Mouse (Mus musculus): ENCODE data around the gene B3gnt2. TPM values are rescaled to one million over a fixed set of nuclear protein-coding genes. Genes with fewer than 3 reads are reported as not detected.

B3gnt2 gene
- polyA plus RNA-seq, 1 experiment from 2014 or later: 7.9 TPM

GRCm38 (mm10) chr11:22846960-22847731 lies 13.6 kb downstream of the B3gnt2 start:
- Histone ChIP-seq H3K36me3 (ENCODE audit: control insufficient read depth, insufficient read depth, low read length) (no peaks in the 10 kb centered on the region), H3K4me1 (ENCODE audit: control insufficient read depth in 2 of 2, insufficient read depth in 2 of 2, low read length in 2 of 2) (peaks cover 31 to 44% of the 10 kb centered on the region in 2 experiments), H3K9ac (ENCODE audit: low read length) (no peak overlapping the region), H3K27me3 (ENCODE audit: control insufficient read depth, insufficient read depth, low read length) (no peaks in the 10 kb centered on the region), H3K27ac (replicated peaks in 1 of 2; ENCODE audit: control insufficient read depth in 1 of 2, insufficient read depth in 1 of 2, low read depth in 2 of 2, low read length in 2 of 2) (no peak overlapping the region), H3K4me3 (ENCODE audit: control insufficient read depth in 1 of 2, insufficient read depth in 1 of 2, low read depth in 1 of 2, low read length in 2 of 2) (no peak overlapping the region), H3K4me2 (ENCODE audit: low read length) (no peak overlapping the region), H3K9me3 (ENCODE audit: control insufficient read depth, low read length) (no peaks in the 10 kb centered on the region)
- WGBS: 54% methylated on average over 8 of the region's 8 CpGs
- no peak for ATAC-seq (ENCODE audit: insufficient number of reproducible peaks, insufficient read depth, low FRiP score, low read depth)

GRCm38 (mm10) chr11:22846093-22846835 lies 14.5 kb downstream of the B3gnt2 start:
- ATAC-seq (ENCODE audit: insufficient number of reproducible peaks, insufficient read depth, low FRiP score, low read depth): no peak
- no peak overlapping the region for H3K9ac ChIP-seq (ENCODE audit: low read length)
- no peak overlapping the region for H3K4me3 ChIP-seq (ENCODE audit: control insufficient read depth in 1 of 2, insufficient read depth in 1 of 2, low read depth in 1 of 2, low read length in 2 of 2)
- peaks cover 31 to 44% of the 10 kb centered on the region in 2 experiments for H3K4me1 ChIP-seq (ENCODE audit: control insufficient read depth in 2 of 2, insufficient read depth in 2 of 2, low read length in 2 of 2)
- no peaks in the 10 kb centered on the region for H3K27me3 ChIP-seq (ENCODE audit: control insufficient read depth, insufficient read depth, low read length)
- no peaks in the 10 kb centered on the region for H3K36me3 ChIP-seq (ENCODE audit: control insufficient read depth, insufficient read depth, low read length)
- H3K4me2 ChIP-seq (ENCODE audit: low read length): no peak overlapping the region
- 62% methylated on average over 6 of the region's 6 CpGs for WGBS
- no peaks in the 10 kb centered on the region for H3K9me3 ChIP-seq (ENCODE audit: control insufficient read depth, low read length)
- H3K27ac ChIP-seq (replicated peaks in 1 of 2; ENCODE audit: control insufficient read depth in 1 of 2, insufficient read depth in 1 of 2, low read depth in 2 of 2, low read length in 2 of 2): no peak overlapping the region

GRCm38 (mm10) chr11:22844754-22845718 lies 15.7 kb downstream of the B3gnt2 start:
- no peak overlapping the region for H3K4me3 ChIP-seq (ENCODE audit: control insufficient read depth in 1 of 2, insufficient read depth in 1 of 2, low read depth in 1 of 2, low read length in 2 of 2)
- ATAC-seq (ENCODE audit: insufficient number of reproducible peaks, insufficient read depth, low FRiP score, low read depth): no peak
- 57% methylated on average over 4 of the region's 4 CpGs for WGBS
- H3K9ac ChIP-seq (ENCODE audit: low read length): no peak overlapping the region
- H3K27ac ChIP-seq (replicated peaks in 1 of 2; ENCODE audit: control insufficient read depth in 1 of 2, insufficient read depth in 1 of 2, low read depth in 2 of 2, low read length in 2 of 2): no peak overlapping the region
- peaks cover 25 to 39% of the 10 kb centered on the region in 2 experiments for H3K4me1 ChIP-seq (ENCODE audit: control insufficient read depth in 2 of 2, insufficient read depth in 2 of 2, low read length in 2 of 2)
- H3K27me3 ChIP-seq (ENCODE audit: control insufficient read depth, insufficient read depth, low read length): no peaks in the 10 kb centered on the region
- H3K36me3 ChIP-seq (ENCODE audit: control insufficient read depth, insufficient read depth, low read length): no peaks in the 10 kb centered on the region
- H3K9me3 ChIP-seq (ENCODE audit: control insufficient read depth, low read length): no peaks in the 10 kb centered on the region
- H3K4me2 ChIP-seq (ENCODE audit: low read length): no peak overlapping the region

- no peak overlapping the region for H3K27ac ChIP-seq (replicated peaks in 1 of 2; ENCODE audit: control insufficient read depth in 1 of 2, insufficient read depth in 1 of 2, low read depth in 2 of 2, low read length in 2 of 2)
- no peaks in the 10 kb centered on the region for H3K27me3 ChIP-seq (ENCODE audit: control insufficient read depth, insufficient read depth, low read length)
- no peak overlapping the region for H3K9ac ChIP-seq (ENCODE audit: low read length)
- H3K4me1 ChIP-seq (ENCODE audit: control insufficient read depth in 2 of 2, insufficient read depth in 2 of 2, low read length in 2 of 2): peaks cover 0 to 4% of the 10 kb centered on the region in 2 experiments; a peak in 1 of 4 replicates
- H3K36me3 ChIP-seq (ENCODE audit: control insufficient read depth, insufficient read depth, low read length): no peaks in the 10 kb centered on the region
- H3K9me3 ChIP-seq (ENCODE audit: control insufficient read depth, low read length): no peaks in the 10 kb centered on the region
- no peak for ATAC-seq (ENCODE audit: insufficient number of reproducible peaks, insufficient read depth, low FRiP score, low read depth)
- WGBS: 79% methylated on average over 3 of the region's 3 CpGs
- no peak overlapping the region for H3K4me2 ChIP-seq (ENCODE audit: low read length)
- H3K4me3 ChIP-seq (ENCODE audit: control insufficient read depth in 1 of 2, insufficient read depth in 1 of 2, low read depth in 1 of 2, low read length in 2 of 2): no peak overlapping the region
These were observed 21.3 kb downstream of the B3gnt2 start for GRCm38 (mm10) chr11:22839456-22839855.

GRCm38 (mm10) chr11:22838361-22838760 lies 22.4 kb downstream of the B3gnt2 start:
- ATAC-seq (ENCODE audit: insufficient number of reproducible peaks, insufficient read depth, low FRiP score, low read depth): no peak
- H3K4me3 ChIP-seq (ENCODE audit: control insufficient read depth in 1 of 2, insufficient read depth in 1 of 2, low read depth in 1 of 2, low read length in 2 of 2): no peak overlapping the region
- H3K9me3 ChIP-seq (ENCODE audit: control insufficient read depth, low read length): no peaks in the 10 kb centered on the region
- no peak overlapping the region for H3K9ac ChIP-seq (ENCODE audit: low read length)
- H3K4me2 ChIP-seq (ENCODE audit: low read length): no peak overlapping the region
- 0 out of 4 replicates have a peak, but pooled peaks cover 0 to 4% of the 10 kb centered on the region in 2 experiments for H3K4me1 ChIP-seq (ENCODE audit: control insufficient read depth in 2 of 2, insufficient read depth in 2 of 2, low read length in 2 of 2)
- no peaks in the 10 kb centered on the region for H3K27me3 ChIP-seq (ENCODE audit: control insufficient read depth, insufficient read depth, low read length)
- 42% methylated on average over 1 of the region's 1 CpGs for WGBS
- no peaks in the 10 kb centered on the region for H3K36me3 ChIP-seq (ENCODE audit: control insufficient read depth, insufficient read depth, low read length)
- no peak overlapping the region for H3K27ac ChIP-seq (replicated peaks in 1 of 2; ENCODE audit: control insufficient read depth in 1 of 2, insufficient read depth in 1 of 2, low read depth in 2 of 2, low read length in 2 of 2)

GRCm38 (mm10) chr11:22836269-22836668 lies 24.5 kb downstream of the B3gnt2 start:
- Histone ChIP-seq H3K4me1 (ENCODE audit: control insufficient read depth in 2 of 2, insufficient read depth in 2 of 2, low read length in 2 of 2) (0 out of 4 replicates have a peak, but pooled peaks cover 0 to 4% of the 10 kb centered on the region in 2 experiments), H3K36me3 (ENCODE audit: control insufficient read depth, insufficient read depth, low read length) (no peaks in the 10 kb centered on the region), H3K27me3 (ENCODE audit: control insufficient read depth, insufficient read depth, low read length) (no peaks in the 10 kb centered on the region), H3K4me2 (ENCODE audit: low read length) (no peak overlapping the region), H3K9ac (ENCODE audit: low read length) (no peak overlapping the region), H3K27ac (replicated peaks in 1 of 2; ENCODE audit: control insufficient read depth in 1 of 2, insufficient read depth in 1 of 2, low read depth in 2 of 2, low read length in 2 of 2) (no peak overlapping the region), H3K9me3 (ENCODE audit: control insufficient read depth, low read length) (no peaks in the 10 kb centered on the region), H3K4me3 (ENCODE audit: control insufficient read depth in 1 of 2, insufficient read depth in 1 of 2, low read depth in 1 of 2, low read length in 2 of 2) (no peak overlapping the region)
- 88% methylated on average over 10 of the region's 10 CpGs for WGBS
- no peak for ATAC-seq (ENCODE audit: insufficient number of reproducible peaks, insufficient read depth, low FRiP score, low read depth)

GRCm38 (mm10) chr11:22832600-22832999 lies 28.2 kb downstream of the B3gnt2 start:
- no peak for ATAC-seq (ENCODE audit: insufficient number of reproducible peaks, insufficient read depth, low FRiP score, low read depth)
- H3K4me1 ChIP-seq (ENCODE audit: control insufficient read depth in 2 of 2, insufficient read depth in 2 of 2, low read length in 2 of 2): peaks cover 3 to 13% of the 10 kb centered on the region in 2 experiments; a peak in 3 of 4 replicates
- H3K27me3 ChIP-seq (ENCODE audit: control insufficient read depth, insufficient read depth, low read length): no peaks in the 10 kb centered on the region
- no peaks in the 10 kb centered on the region for H3K9me3 ChIP-seq (ENCODE audit: control insufficient read depth, low read length)
- H3K27ac ChIP-seq (replicated peaks in 1 of 2; ENCODE audit: control insufficient read depth in 1 of 2, insufficient read depth in 1 of 2, low read depth in 2 of 2, low read length in 2 of 2): no peak overlapping the region
- H3K36me3 ChIP-seq (ENCODE audit: control insufficient read depth, insufficient read depth, low read length): no peaks in the 10 kb centered on the region
- H3K4me3 ChIP-seq (ENCODE audit: control insufficient read depth in 1 of 2, insufficient read depth in 1 of 2, low read depth in 1 of 2, low read length in 2 of 2): no peak overlapping the region
- WGBS: 77% methylated on average over 4 of the region's 4 CpGs
- no peak overlapping the region for H3K9ac ChIP-seq (ENCODE audit: low read length)
- no peak overlapping the region for H3K4me2 ChIP-seq (ENCODE audit: low read length)

Data from heart, embryonic 14.5 days (tissue).